Mouse (Mus musculus) brain, adult 10 weeks (tissue): Measurements from ENCODE around the gene Asb6. TPM values are rescaled to one million over a fixed set of nuclear protein-coding genes. Genes with fewer than 3 reads are reported as not detected.

ENCODE experiments used
- polyA plus RNA-seq: library from polyadenylated mRNA; stranded (reverse); fragments of 350-450 nt; fragmentation: Illumina TruSeq; extraction: RNeasy Lipid Tissue Mini Kit (QIAGEN cat#74804); gene quantifications from one replicate; pipeline ENCODE4 v1.2.3, GENCODE M21; 2015; ENCODE audit warnings: low read depth, low replicate concordance

Gene Asb6
- 29.0 TPM for polyA plus RNA-seq

GRCm38 (mm10) chr2:30830283-30830795 lies at the start of gene Asb6:
TSS of gene Asb6 (minus strand) at chr2:30830333.

GRCm38 (mm10) chr2:30834373-30835022 lies 4.4 kb upstream of the Asb6 start, which contains the start of gene Prrx2:
TSS of gene Prrx2 (plus strand) at chr2:30834972.

GRCm38 (mm10) chr2:30807648-30808295 lies 22.4 kb downstream of the Asb6 start, which contains the start of gene Ntmt1:
TSS of gene Ntmt1 (plus strand) at chr2:30807826.

GRCm38 (mm10) chr2:30803604-30804003 lies 26.5 kb downstream of the Asb6 start, which contains the start of gene 1700001O22Rik:
TSS of gene 1700001O22Rik (minus strand) at chr2:30803661.

Other genes with a start within 250 kb of the Asb6 start
- 4.4 TPM for gene Cstad, start 235.3 kb downstream of the Asb6 start, polyA plus RNA-seq
- 7.1 TPM for gene 1700001O22Rik, start 26.7 kb downstream of the Asb6 start, polyA plus RNA-seq
- 39.7 TPM for gene Ntmt1, start 22.5 kb downstream of the Asb6 start, polyA plus RNA-seq
- 1.1 TPM for gene Prrx2, start 4.6 kb upstream of the Asb6 start, polyA plus RNA-seq
- gene Ptges, start 99.5 kb upstream of the Asb6 start, polyA plus RNA-seq, result 5.0 TPM
- 29.3 TPM for gene Tor1b, start 122.6 kb upstream of the Asb6 start, polyA plus RNA-seq
- gene Tor1a, start 137.6 kb upstream of the Asb6 start, polyA plus RNA-seq, result 57.1 TPM
- gene BC005624, start 151.9 kb upstream of the Asb6 start, polyA plus RNA-seq, result 85.4 TPM
- gene Usp20, start 151.9 kb upstream of the Asb6 start, polyA plus RNA-seq, result 42.2 TPM